Mouse (Mus musculus) activated CD4-positive, CD25-positive, alpha-beta regulatory T cell, adult 4 months (primary cell): ENCODE measurements around the gene Sec24c. TPM values are rescaled to one million over a fixed set of nuclear protein-coding genes. Genes with fewer than 3 reads are reported as not detected.
A peak's percentile ranks its signal among the peaks of the same experiment; 100 is the strongest.
"Not testable (repeated sequence)": the region's sequence is repeated elsewhere in the genome, so short reads cannot be mapped to it uniquely, and the experiment has no call there.

Experiments used
- ATAC-seq: one replicate; pipeline ENCODE4 v1.8.0; 2017
- polyA plus RNA-seq, 2 experiments: library from polyadenylated mRNA; unstranded; fragments of 100-300 nt; shearing (Covaris generic); gene quantifications; one replicate each; pipeline ENCODE4 v1.2.1; 2017

The Sec24c gene
- 10 to 100 TPM; 94.7 to 97.5 TPM for polyA plus RNA-seq

GRCm38 (mm10) chr14:20674064-20674833 is at the start of gene Sec24c:
TSS of gene Sec24c (plus strand) at chr14:20674308.
- peak; percentile 87 for ATAC-seq

DNA sequence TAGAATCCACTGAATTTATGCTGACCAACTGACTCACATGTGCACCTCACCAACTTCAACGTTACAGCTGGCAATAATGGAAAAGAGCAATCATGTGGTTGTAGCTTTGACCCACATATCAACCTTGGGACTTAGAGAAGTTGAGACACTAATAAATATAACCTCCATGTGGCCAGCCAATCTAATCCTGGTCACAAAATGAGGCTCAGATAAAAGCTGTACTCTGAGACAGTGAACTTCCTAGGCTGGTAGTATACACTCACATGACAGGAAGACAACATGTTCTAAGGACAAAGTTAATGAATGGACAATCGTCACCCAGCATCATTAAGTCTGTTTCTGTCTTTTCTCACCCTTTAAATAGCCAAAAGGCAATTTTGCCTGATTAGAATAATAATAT is 47.7 kb upstream of the Sec24c start:
- no peak for ATAC-seq

DNA sequence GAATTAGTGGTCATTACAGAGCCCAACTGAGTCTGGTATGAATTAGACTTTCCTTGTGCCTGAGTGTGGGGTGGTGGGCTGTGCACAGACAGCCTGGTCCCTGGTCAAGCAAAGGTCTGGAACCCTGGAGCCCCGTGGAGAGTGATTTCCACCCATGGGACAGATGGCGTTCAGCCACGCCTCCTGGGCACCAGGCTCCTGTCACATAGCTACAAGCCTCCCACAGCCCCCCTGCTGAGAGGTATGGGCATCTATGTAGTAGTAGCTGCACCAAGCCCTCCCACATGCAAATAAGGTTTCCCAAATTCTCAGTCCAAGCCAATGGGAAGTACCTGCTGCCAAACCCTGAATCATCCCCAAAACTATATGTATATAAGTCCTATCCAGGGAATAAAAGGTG is 47.1 kb upstream of the Sec24c start:
- no peak for ATAC-seq

DNA sequence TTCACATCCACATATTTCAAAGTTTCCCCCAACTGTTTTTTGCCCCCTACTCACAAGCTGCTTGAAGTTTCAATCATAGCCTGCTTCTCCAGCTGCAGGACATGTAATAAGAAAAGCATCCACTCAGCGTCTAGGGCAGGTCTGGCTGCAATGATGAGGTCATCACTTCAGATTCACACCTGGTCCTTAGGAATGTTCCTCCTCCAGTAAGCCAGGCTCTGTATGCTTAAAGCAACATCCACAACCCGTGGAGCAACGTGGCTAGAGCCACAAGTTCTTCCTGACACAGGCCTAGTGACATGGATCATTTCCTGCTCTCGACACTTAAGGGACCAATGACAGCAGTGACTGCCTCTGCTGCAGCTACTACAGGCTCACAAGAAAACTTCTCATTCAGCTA is 42.9 kb upstream of the Sec24c start:
- ATAC-seq, result no peak

GRCm38 (mm10) chr14:20635546-20635945 is 38.6 kb upstream of the Sec24c start:
- ATAC-seq, result no peak

- ATAC-seq, result not testable (repeated sequence)
Observed at GRCm38 (mm10) chr14:20636968-20637367, 37.1 kb upstream of the Sec24c start.

GRCm38 (mm10) chr14:20637818-20638574 is 36.1 kb upstream of the Sec24c start:
- no peak for ATAC-seq

- ATAC-seq, result no peak
Observed at GRCm38 (mm10) chr14:20638702-20639101, 35.4 kb upstream of the Sec24c start.

DNA sequence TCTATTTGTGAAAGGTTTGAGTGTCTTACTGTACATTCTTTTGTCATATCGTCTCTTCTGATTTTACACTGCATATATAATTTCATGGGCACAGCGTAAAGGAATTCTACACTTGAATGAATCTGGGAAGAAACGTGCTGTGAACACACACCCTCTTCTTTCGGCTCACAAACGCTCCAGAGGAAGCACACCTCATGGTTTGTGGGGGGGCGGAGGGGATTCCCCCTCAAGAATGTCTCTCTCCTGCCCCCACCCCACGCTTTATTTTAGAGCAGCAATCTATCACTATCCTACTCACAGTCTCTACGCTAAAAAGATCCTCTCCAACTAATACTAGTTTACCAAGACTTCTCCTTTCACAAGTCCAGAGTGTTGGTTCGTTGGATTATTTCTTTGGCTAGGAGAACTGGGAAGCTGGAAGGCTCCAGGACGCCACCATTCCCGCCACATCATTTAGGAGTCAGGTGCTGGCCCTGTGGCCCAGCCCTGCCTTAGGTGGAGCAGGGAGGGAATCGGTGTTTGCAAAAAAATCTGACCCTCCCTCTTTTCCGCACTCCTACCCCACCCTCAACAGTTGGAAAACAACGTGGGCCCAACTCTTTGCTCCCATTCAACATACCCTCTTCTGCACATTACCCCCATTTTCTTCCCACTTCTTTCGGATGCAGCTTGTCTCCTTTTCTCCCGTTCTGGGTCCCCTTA is 34.0 kb upstream of the Sec24c start:
- ATAC-seq, result peak; percentile 29

DNA sequence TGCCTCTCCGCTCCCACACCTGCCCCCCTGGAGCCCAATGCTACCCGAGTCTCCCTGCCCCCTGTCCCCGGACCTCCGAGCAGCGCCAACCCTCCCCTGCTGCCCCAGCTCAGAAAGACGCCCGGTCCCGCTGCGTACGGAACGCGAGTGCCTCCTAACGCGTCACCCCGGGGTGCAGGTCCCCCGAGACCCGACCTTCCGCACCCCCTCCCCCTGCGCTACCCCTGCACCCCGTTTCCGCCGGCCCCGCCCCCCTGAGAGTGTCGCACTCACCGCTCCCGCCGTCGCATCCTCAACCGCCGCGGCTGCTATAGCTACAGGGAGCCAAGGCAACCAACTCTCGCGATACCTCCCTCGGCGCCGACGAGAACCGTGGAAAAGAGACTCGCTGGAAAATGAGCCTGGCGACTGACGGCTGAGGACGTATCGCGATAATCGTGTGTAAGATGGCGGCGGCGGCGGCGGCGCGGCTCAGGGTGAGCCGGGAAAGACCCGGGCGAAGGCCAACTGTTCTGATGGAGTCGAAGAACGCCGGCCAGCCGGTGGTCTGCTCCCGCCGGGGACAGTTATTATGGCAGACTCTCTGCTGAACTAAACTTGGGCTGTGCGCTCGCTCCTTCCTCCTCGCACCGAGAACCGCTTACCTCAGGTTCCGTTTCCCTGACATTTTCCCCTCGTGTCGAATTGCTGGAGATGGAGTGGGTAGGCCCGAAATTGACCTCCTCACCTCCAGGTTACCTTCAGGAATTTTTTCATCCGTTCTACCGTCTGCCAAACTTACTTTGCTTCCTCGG is 33.3 kb upstream of the Sec24c start, which contains the start of gene Usp54:
Usp54 (minus strand) TSS at position 420 of the 794 bp plus-strand sequence.
- peak; percentile 91 for ATAC-seq

DNA sequence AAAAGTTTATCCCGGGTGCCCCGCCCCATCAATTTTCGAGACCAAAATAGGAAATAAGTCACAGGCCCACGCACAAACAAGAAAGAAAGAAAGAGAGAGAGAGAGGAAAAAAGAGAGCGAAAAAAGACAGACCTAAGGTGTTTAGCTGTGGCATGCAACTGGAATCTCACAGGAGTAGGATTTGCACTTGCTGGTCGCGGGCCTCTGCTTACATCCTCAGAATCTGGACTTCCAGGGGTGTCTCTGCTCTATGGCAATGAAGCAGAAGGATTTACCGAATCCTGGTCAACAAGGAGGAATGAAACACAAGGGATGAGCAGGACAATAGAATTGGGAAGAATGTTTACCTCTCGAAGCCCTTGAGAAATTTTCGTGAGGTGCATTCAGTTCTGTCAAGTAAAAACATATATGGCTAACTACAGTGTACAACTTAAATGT is 32.7 kb upstream of the Sec24c start:
- ATAC-seq, result no peak

DNA sequence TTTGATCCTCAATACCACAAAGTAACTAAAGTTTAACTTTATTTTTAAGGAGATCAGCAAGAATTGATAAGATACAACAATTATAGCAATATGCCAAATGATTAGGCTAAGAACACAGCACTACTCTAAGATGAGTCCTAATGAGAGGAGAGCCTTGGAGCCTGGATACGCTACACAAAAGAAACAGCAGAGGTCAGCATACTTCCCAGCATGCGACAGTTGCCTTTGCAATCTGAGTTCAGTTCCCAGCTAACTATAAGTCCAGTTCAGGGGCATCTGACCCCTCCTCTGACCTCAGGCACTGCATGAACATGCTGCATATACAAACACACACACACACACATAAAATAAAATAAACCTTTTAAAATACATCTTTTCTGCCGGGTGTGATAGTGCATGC is 28.6 kb upstream of the Sec24c start:
- no peak for ATAC-seq

GRCm38 (mm10) chr14:20646381-20646780 is 27.7 kb upstream of the Sec24c start:
- no peak for ATAC-seq

- no peak for ATAC-seq
Observed at GRCm38 (mm10) chr14:20651000-20651399, 23.1 kb upstream of the Sec24c start.

- no peak for ATAC-seq
Observed at GRCm38 (mm10) chr14:20651722-20652256, 22.3 kb upstream of the Sec24c start.

GRCm38 (mm10) chr14:20654690-20655421 is 19.3 kb upstream of the Sec24c start:
- no peak for ATAC-seq

DNA sequence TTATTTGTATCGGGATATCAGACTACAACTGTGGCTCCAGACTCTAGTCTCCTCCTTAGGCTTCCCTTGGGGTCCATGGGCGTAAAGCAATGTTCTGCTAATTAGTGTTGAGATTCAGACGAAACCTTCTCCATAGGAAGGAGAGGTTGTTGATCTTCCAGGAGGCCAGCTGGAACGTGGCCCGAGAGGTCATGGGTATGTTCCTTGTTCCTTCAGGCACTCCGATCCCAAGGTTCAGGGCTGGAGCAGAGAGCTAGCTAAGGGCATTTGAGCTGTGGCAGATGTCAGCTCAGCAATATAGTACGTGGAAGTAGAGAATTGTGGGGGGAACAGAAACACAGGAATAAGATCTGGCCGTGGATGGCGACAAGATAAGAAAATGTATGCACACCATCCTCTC is 18.4 kb upstream of the Sec24c start:
- ATAC-seq, result no peak

DNA sequence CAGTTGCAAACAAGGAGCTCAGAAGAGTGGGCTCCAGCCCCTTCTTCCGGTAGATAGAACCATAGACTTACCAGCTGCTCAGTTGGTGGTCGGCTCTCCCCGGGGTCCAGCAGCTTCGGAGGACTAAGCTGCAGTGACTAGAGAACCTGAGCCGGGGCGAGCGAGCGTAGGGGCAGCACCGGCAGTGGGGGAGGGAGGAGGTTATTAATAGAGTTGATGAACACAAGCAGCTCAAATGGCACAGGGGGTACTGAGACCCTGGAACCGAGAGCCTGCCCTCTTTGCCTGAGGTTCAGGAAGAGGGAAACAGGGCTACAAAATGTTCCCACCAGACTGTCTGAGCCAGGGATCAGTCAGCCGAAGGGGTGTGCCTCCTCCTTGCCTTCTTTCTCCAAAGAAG is 17.7 kb upstream of the Sec24c start, which contains the start of gene Myoz1:
Myoz1 (minus strand) TSS at position 180 of the 400 bp plus-strand sequence.
- no peak for ATAC-seq

DNA sequence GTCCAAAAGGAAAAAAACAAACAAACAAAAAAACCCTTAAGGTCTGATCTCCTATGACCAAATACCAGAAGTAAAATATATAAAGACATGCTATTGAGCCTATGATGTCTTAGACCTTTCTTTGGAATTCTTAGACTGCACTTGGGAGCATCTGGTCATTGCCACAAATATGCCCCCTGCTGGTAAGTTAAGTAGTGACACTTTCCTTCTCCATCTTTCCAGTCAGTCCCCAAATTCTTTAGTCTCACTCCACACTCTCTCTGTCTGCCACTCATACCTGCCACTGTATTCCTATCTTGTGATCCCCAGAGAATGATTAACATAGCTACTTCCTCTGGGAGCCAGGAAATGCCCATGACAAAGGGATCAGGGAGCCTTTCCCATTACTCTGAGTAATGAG is 15.8 kb upstream of the Sec24c start:
- ATAC-seq, result no peak

DNA sequence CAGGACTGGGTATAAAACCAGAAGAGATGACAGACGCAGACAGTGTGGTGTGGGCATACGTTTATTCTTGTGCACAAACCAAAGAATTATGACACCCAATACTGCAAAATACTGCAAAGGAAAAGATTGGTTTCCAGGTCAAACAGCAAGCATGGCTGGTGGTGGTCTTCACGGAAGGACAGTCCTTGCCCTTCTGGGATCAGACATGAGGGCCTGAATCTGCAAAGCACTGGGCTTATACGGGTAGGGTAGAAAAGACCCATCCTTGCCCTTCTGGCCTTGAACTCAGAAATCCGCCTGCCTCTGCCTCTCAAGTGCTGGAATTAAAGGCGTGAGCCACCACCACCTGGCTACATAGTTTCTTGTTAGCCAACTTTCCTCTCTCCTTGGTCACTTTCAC is 15.2 kb upstream of the Sec24c start:
- no peak for ATAC-seq

DNA sequence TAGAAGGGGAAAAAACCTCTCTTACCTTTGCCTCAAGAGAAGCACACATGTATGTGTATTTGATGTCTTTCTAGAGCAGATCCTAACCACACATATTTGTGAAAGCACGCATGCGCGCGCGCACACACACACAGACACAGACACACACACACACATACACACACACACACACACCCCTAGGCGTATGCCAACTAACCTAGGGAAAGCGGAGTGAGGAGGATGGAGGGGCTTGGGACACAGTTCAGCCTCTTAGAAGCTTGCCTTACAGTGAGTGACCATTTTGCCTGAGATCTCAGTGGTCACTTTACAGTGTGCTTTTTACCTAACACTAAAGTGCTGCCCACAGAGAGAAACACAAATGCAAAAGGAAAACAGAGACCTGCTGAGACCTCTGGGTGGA is 14.4 kb upstream of the Sec24c start:
- ATAC-seq, result no peak
